Mouse (Mus musculus) activated CD4-positive, CD25-positive, alpha-beta regulatory T cell (primary cell): ENCODE measurements around the gene Tex35. TPM values are rescaled to one million over a fixed set of nuclear protein-coding genes. Genes with fewer than 3 reads are reported as not detected.

Experiments used
- polyA plus RNA-seq, 2 experiments: library from polyadenylated mRNA; unstranded; fragments of 100-300 nt; shearing (Covaris generic); gene quantifications; one replicate each; pipeline ENCODE4 v1.2.1; 2017

Tex35 gene
- 1 to 10 TPM in 1 of 2 experiments, under 1 TPM in 1; 0.56 to 8.2 TPM for polyA plus RNA-seq

DNA sequence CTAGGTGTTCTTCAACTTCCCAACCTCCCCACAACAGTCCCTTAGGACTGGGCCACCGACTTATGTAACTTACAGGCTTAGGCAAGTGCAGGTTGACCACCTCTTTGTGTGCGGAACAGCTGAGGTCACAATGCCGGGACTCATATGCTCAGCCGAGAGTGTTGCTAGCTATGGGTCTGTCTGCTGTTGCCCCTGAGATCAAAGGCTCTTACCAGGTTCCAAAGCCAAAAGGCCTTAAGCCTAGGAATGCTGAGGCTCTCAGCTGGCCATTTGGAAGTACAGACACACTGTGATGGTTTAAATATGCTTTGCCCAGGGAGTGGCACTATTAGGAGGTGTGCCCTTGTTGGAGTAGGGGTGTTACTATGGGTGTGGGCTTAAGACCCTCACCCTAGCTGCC, at the start of gene Tex35:
Gene Tex35, minus strand, starts transcription at position 101 of the 400 bp plus-strand sequence.

Other genes with a start within 250 kb of the Tex35 start
- gene Ralgps2, start 169.1 kb downstream of the Tex35 start, polyA plus RNA-seq, result 10 to 100 TPM; 43.6 to 69.5 TPM